Mouse (Mus musculus) T-helper 2 cell (primary cell): Measurements from ENCODE around the gene Ccl3.

Source experiments
- in situ Hi-C: fragments of 300-600 bp; cut with MboI, MseI; formaldehyde crosslinking; loops from one replicate; pipeline ENCODE4 v1.15.1; 2025; ENCODE audit warnings: high pct_unique_total_duplicates

The Ccl3 gene

GRCm38 (mm10) chr11:83649305-83649841 lies at the start of gene Ccl3:
Gene Ccl3 (minus strand): TSS chr11:83649355.
- in situ Hi-C loops = no loop called here

- in situ Hi-C loops = no loop called here
Measured at GRCm38 (mm10) chr11:83692008-83692407, 42.9 kb upstream of the Ccl3 start.

GRCm38 (mm10) chr11:83689918-83690317 lies 40.8 kb upstream of the Ccl3 start:
- in situ Hi-C loops = no loop called here

- in situ Hi-C loops = no loop called here
Measured at GRCm38 (mm10) chr11:83675665-83676064, 26.5 kb upstream of the Ccl3 start.

GRCm38 (mm10) chr11:83671743-83672142 lies 22.6 kb upstream of the Ccl3 start:
- in situ Hi-C loops = no loop called here

- in situ Hi-C loops = no loop called here
Measured at GRCm38 (mm10) chr11:83663532-83663931, 14.4 kb upstream of the Ccl3 start.

- in situ Hi-C loops = no loop called here
Measured at GRCm38 (mm10) chr11:83662204-83662603, 13.0 kb upstream of the Ccl3 start, which contains the start of gene Ccl4. Gene Ccl4 (plus strand): TSS chr11:83662584.

GRCm38 (mm10) chr11:83658797-83659196 lies 9.6 kb upstream of the Ccl3 start:
- in situ Hi-C loops = no loop called here

- in situ Hi-C loops = no loop called here
Measured at GRCm38 (mm10) chr11:83657508-83657907, 8.4 kb upstream of the Ccl3 start.

- in situ Hi-C loops = no loop called here
Measured at GRCm38 (mm10) chr11:83654606-83655005, 5.5 kb upstream of the Ccl3 start.

- in situ Hi-C loops = no loop called here
Measured at GRCm38 (mm10) chr11:83646356-83647149, 2.6 kb downstream of the Ccl3 start.

GRCm38 (mm10) chr11:83645521-83645920 lies 3.6 kb downstream of the Ccl3 start, which contains the start of gene Rpl9-ps1:
Gene Rpl9-ps1 (minus strand): TSS chr11:83645621.
- in situ Hi-C loops = no loop called here

- in situ Hi-C loops = no loop called here
Measured at GRCm38 (mm10) chr11:83641216-83641615, 7.9 kb downstream of the Ccl3 start.

- in situ Hi-C loops = no loop called here
Measured at GRCm38 (mm10) chr11:83640141-83640540, 9.0 kb downstream of the Ccl3 start.

GRCm38 (mm10) chr11:83639533-83639932 lies 9.6 kb downstream of the Ccl3 start:
- in situ Hi-C loops = no loop called here

GRCm38 (mm10) chr11:83638934-83639333 lies 10.2 kb downstream of the Ccl3 start:
- in situ Hi-C loops = no loop called here

GRCm38 (mm10) chr11:83636742-83637235 lies 12.4 kb downstream of the Ccl3 start:
- in situ Hi-C loops = no loop called here

GRCm38 (mm10) chr11:83634898-83635297 lies 14.3 kb downstream of the Ccl3 start:
- in situ Hi-C loops = no loop called here

- in situ Hi-C loops = no loop called here
Measured at GRCm38 (mm10) chr11:83634425-83634824, 14.7 kb downstream of the Ccl3 start.

- in situ Hi-C loops = no loop called here
Measured at GRCm38 (mm10) chr11:83632744-83633143, 16.4 kb downstream of the Ccl3 start.

GRCm38 (mm10) chr11:83631065-83631464 lies 18.1 kb downstream of the Ccl3 start:
- in situ Hi-C loops = no loop called here

- in situ Hi-C loops = no loop called here
Measured at GRCm38 (mm10) chr11:83630630-83631029, 18.5 kb downstream of the Ccl3 start.

GRCm38 (mm10) chr11:83628808-83629207 lies 20.3 kb downstream of the Ccl3 start:
- in situ Hi-C loops = no loop called here
